Mouse (Mus musculus) layer of hippocampus, adult 8-10 months (tissue): ENCODE data around the gene Vmn1r178. TPM values are rescaled to one million over a fixed set of nuclear protein-coding genes. Genes with fewer than 3 reads are reported as not detected.
"Not testable (repeated sequence)": the region's sequence is repeated elsewhere in the genome, so short reads cannot be mapped to it uniquely, and the experiment has no call there.

ENCODE experiments used
- DNase-seq, 2 experiments: peaks; one replicate each; pipeline ENCODE4 v3.0.0; 2022; ENCODE audit warnings: low spot score in 2 of 2
- total RNA-seq, 4 experiments: library from RNA; stranded (reverse); gene quantifications; 2 replicates each; pipeline ENCODE4 v1.2.4; 2022

The Vmn1r178 gene
- not detected for total RNA-seq

GRCm38 (mm10) chr7:23891709-23892108 lies at the start of gene Vmn1r178:
Gene Vmn1r178, plus strand, starts transcription at chr7:23892009.
- no peak for DNase-seq

GRCm38 (mm10) chr7:23866349-23866748 lies 25.5 kb upstream of the Vmn1r178 start, which contains the start of gene Vmn1r177:
Gene Vmn1r177, minus strand, starts transcription at chr7:23866449.
- not testable (repeated sequence) for DNase-seq

GRCm38 (mm10) chr7:23876918-23877317 lies 14.9 kb upstream of the Vmn1r178 start:
- DNase-seq = not testable (repeated sequence)

- no peak for DNase-seq
Measured at GRCm38 (mm10) chr7:23926678-23927077, 34.9 kb downstream of the Vmn1r178 start, which contains the start of gene Vmn1r179. Gene Vmn1r179, plus strand, starts transcription at chr7:23926978.

Other genes starting within 250 kb of the Vmn1r178 start
- not detected for gene Vmn1r172, start 233.7 kb upstream of the Vmn1r178 start, total RNA-seq
- gene Vmn1r173, start 191.3 kb upstream of the Vmn1r178 start, total RNA-seq = not detected
- not detected for gene Vmn1r174, start 139.7 kb upstream of the Vmn1r178 start, total RNA-seq
- gene Vmn1r175, start 81.4 kb upstream of the Vmn1r178 start, total RNA-seq = not detected
- not detected for gene Vmn1r176, start 54.6 kb upstream of the Vmn1r178 start, total RNA-seq
- gene Vmn1r177, start 25.6 kb upstream of the Vmn1r178 start, total RNA-seq = not detected
- not detected for gene Vmn1r179, start 35.0 kb downstream of the Vmn1r178 start, total RNA-seq
- gene Vmn1r180, start 58.6 kb downstream of the Vmn1r178 start, total RNA-seq = not detected
- gene Vmn1r181, start 82.6 kb downstream of the Vmn1r178 start, total RNA-seq = not detected
- gene V1rd19, start 109.7 kb downstream of the Vmn1r178 start, total RNA-seq = not detected
- gene Vmn1r183, start 161.2 kb downstream of the Vmn1r178 start, total RNA-seq = under 1 TPM in 1 of 4 experiments, not detected in 3; 0.04 TPM
- gene Zfp180, start 189.9 kb downstream of the Vmn1r178 start, total RNA-seq = 10 to 100 TPM; 36.0 to 49.5 (median 40.8) TPM
- gene Zfp112, start 220.3 kb downstream of the Vmn1r178 start, total RNA-seq = 10 to 100 TPM; 11.2 to 14.3 (median 12.5) TPM
- gene Zfp235, start 242.2 kb downstream of the Vmn1r178 start, total RNA-seq = 10 to 100 TPM; 20.9 to 25.6 (median 21.8) TPM